Mouse (Mus musculus): ENCODE measurements around the gene Cd9.

Cd9 gene

DNA sequence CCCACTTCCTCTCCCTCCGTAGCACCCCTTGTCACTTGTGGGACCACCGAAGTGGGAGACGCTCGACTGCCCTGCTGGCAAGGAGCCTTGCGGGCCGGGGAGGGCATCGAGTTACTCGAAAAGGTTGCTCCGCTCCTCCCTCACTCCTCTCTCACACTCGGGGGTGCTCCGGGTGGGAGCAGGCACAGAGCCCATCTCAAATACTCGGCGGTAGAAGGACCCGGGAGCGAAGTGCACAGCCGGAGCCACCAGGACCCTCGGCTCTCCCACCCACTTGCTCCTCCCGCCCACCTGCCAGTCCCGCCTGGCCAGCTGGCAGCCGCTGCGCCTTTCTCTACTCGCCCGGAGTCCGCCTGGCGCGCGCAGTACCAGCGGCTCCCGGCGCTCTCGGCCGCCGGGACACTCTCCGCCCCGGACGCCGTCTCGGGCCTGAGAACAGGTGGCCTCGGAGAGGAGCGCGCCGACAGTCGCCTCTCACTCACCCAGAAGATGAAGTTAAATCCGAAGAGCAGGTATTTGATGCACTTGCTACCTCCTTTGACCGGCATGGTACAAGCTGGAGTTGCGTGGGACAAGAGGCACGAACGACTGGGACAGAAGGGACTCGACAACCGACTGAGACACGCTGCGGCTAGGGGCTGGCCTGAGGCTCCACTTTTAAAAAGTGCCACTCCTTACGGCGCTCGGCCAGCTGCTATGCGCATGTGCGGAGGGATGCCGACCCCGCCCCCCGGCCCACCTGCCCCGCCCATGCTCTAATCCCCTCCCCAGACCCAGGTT lies at the start of gene Cd9:
Cd9 (minus strand) TSS at position 700 of the 780 bp plus-strand sequence.
- peak; percentile 83 for DNase-seq (ENCODE audit: low read depth, low spot score)

DNA sequence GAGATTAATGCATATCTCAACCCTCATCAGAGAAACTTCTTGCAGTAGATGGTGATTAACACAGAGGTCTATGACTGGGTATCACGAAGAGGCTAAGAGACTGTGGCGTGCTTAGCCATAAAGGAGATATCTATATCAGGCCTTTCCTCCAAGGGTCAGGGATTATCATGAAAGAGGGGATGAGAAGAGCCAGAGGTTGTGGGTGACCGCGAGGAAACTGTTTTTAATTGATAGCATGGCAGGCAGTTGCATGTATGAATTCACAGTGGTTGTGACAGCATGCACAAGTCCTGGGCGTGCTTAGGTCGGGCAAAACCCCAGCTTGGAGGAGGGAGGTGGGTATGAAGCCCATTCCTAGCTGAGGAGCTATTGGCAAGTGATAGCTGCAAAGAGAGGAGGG lies 46.7 kb upstream of the Cd9 start:
- DNase-seq (ENCODE audit: low read depth, low spot score) = no peak

GRCm38 (mm10) chr6:125540826-125541225 lies 46.2 kb upstream of the Cd9 start:
- DNase-seq (ENCODE audit: low read depth, low spot score) = no peak

GRCm38 (mm10) chr6:125540199-125540598 lies 45.6 kb upstream of the Cd9 start:
- no peak for DNase-seq (ENCODE audit: low read depth, low spot score)

DNA sequence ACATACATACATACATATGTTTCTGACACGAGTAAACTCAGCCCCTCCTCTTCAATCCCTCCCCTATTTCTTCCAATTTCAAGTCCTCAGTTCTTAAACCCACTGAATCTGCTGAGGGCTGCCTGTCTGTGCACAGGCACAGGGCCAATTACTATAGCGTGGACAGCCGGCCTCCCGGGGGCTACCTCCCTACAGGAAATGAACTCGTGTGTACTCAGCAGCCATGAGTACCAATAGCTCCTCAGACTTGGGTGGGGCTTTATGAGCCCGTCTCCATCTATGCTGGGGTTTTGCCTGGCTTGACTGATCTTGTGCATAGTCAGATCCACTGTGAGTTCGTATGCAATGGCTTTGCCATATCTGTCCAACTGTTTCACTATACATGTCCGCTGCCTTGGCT lies 44.8 kb upstream of the Cd9 start:
- no peak for DNase-seq (ENCODE audit: low read depth, low spot score)

DNA sequence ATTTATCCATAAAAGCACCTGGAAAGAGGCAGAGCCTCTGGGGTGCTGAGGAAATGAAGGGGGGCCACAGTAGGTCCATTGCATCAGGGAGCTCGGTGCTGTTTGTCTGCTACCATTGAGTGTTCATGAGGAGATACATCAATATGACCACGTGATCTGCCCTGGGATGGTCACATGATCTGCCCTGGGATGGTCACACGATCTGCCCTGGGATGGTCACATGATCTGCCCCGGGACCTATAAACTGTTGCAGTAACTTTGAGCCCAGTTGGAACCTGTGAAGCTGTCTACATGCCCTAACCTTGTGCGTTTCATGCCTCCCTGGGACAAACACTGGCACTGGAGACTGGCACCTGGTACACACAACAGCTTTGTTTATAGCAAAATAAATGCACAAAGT lies 43.9 kb upstream of the Cd9 start:
- DNase-seq (ENCODE audit: low read depth, low spot score) = no peak

GRCm38 (mm10) chr6:125534990-125535389 lies 40.4 kb upstream of the Cd9 start:
- no peak for DNase-seq (ENCODE audit: low read depth, low spot score)

- no peak for DNase-seq (ENCODE audit: low read depth, low spot score)
Measured at GRCm38 (mm10) chr6:125533104-125533650, 38.6 kb upstream of the Cd9 start.

GRCm38 (mm10) chr6:125529479-125529878 lies 34.9 kb upstream of the Cd9 start:
- DNase-seq (ENCODE audit: low read depth, low spot score) = no peak

DNA sequence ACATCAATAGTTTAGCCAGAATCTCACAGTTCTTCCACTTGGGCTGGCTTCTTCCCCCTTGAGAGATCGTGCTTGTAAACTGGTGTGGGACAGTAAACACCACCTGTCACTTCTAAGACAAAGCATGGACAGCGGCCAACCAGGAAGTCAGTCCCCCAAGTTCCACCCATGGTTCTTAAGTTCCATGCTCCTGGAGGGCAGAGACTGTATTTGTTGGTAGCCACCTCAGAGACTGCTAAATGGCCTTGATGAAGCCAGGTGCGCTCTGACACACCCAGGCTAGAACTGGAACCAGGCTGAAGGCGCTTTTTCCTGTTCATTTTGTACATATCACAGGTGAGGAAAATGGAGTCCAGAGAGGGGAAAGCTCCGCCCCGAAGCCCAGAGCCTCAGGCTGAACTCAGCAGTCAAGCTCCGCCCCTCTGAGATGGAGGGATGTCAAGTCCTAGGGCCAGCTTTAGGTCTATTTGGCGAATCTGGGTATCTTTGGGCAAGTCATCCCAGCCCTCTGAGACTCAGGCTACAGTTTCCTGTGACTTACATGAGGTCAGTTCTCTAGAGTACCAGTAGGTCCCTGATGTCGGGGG lies 34.1 kb upstream of the Cd9 start:
- no peak for DNase-seq (ENCODE audit: low read depth, low spot score)

DNA sequence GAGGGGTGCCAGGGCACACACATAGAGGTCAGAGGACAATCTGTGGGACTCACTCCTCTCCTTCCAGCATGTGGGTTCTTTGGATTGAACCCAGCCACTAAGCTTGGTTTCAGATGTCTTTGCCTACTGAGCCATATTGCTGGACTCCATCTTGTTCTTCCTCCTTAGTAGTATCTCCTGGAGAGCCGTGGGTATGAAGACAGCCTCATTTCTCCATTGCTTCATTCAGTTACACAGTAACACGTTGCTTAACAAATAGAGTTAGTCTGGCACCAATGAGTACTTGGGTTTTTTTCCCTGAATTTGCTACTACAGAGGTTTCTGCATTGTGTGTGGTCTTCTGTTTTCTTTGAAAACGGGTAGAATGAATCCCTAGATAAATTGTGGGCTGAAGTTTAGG lies 31.5 kb upstream of the Cd9 start:
- DNase-seq (ENCODE audit: low read depth, low spot score) = no peak

- no peak for DNase-seq (ENCODE audit: low read depth, low spot score)
Measured at GRCm38 (mm10) chr6:125524027-125524426, 29.4 kb upstream of the Cd9 start.

DNA sequence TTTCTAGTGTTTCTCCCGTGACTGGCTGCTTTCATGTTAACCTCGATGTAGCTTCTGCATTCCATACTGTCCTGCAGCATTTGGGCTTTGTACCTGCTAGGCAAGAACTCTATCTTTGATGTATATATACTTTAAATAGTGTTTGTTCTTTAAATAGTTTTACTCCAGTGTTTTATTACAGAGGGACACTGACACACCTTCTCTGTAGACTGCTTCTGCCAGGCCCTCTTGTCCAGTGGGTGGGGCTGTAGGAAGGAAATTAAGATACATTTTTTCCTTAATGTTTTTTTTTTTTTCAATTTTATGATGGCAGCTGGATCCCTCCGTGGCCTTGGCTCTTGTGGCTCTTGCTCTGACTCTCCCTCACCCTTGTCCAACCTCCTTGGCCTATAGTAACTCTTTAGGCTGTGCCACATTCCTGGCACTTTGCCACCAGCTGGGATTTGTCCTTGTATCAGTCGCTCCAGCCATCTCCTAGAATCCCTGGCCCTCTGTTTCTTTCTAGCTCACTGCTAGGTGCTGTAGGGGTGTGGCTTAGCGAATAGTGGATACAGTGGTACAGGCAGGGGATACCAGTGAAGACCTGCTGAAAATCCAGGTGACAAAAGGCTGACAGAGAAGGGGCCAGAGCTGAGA lies 27.1 kb upstream of the Cd9 start:
- DNase-seq (ENCODE audit: low read depth, low spot score) = no peak

GRCm38 (mm10) chr6:125515503-125516315 lies 21.1 kb upstream of the Cd9 start:
- DNase-seq (ENCODE audit: low read depth, low spot score) = no peak

DNA sequence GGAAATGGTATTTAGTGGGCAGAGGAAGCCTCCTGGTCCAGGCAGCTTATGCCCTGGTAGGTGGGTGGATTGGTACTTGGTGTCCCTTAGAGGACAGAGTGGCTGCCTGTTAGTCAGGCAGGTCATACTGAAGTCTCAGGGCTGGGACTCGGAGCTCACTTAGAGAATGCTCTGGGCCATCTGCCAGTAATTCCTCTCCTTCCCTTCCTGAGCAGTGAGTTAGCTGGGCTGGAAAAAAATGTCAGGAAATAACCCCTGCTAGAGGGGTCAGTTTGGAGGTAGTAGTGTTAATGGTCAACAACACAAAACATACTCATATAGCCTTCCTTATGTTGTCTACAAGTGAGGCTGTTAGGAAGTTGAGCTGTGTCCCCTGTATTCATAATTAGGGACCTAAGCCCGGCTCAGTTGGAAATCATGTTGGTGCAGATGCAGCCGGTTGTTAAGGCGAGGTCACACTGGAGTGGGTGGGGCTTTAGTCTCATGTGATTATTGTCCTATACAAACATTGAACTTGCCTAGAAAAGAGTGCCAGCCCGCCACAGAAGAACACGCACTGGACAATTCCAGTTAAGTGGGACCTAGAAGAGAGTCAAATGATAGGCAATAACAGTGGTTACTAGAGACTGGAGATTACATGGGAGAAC lies 18.5 kb upstream of the Cd9 start:
- DNase-seq (ENCODE audit: low read depth, low spot score) = no peak

DNA sequence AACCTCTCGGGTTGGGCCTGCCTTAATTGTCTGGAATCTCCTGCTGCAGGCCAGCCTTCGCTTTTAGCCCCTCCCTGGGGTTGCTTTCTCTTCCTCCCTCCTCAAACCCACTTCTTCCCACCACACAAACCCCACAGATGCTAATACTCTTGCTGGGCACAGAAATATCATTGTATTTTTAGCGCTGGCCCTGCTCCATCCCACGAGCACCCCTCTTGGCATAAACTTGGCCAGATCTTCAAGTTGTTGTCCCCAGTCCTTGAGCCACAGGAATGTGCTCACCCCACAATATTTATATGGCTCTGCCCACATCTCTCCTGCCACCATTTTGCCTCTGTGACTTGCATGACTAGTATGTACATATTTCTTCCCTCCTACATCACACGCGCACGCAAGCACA lies 16.6 kb upstream of the Cd9 start:
- DNase-seq (ENCODE audit: low read depth, low spot score) = no peak

DNA sequence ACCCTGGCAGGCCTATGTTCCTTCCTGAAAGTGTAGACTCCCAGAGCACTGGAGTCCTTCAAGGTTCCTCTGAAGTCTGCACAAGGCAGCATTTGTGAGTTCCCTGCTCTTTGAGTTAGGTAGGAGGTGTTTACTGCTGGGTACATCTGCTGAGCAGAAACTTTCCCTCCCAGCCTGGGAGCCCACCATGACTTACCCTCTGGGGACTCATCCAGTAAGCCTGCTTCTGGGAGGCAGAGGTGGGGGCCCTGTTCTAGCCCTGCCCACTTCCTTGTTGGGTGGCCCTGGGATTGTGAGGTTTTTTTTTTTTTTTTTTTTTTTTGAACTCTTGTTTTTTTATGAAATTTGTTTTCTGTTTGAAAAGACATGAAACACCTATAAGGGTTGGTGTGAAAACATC lies 16.1 kb upstream of the Cd9 start:
- no peak for DNase-seq (ENCODE audit: low read depth, low spot score)

GRCm38 (mm10) chr6:125509783-125510182 lies 15.2 kb upstream of the Cd9 start:
- DNase-seq (ENCODE audit: low read depth, low spot score) = no peak

GRCm38 (mm10) chr6:125506427-125506826 lies 11.8 kb upstream of the Cd9 start:
- no peak for DNase-seq (ENCODE audit: low read depth, low spot score)

DNA sequence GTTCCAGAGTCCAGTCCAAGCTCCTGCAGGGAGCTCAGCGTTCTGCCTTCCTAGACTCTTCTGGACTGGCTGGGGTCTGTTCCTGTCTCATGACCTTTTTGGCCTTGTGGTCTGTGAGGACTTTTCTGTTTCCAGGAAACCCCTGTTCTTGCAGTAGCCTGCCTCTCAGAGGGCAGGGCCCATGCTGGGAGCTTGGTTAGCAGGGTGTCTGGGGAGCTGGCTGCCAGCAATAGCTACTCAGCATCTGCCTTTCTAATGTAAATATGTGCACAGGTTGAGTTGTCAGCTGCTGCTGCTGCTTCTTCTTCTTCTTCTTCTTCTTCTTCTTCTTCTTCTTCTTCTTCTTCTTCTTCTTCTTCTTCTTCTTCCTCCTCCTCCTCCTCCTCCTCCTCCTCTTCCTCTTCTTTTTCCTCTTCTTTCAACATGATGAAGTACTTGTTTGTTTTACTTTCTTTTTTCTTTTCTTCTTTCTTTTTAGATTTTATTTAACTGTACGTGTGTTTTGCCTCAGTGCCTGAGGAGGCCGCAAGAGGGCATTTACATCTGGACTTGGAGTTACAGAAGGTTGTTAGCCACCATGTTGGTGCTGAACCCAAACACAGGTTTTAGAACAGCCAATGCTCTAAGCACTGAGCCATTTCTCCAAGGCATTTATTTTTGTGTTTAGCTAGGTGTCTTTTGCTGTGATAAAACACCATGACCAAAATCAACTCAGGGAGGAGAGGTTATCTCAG lies 10.2 kb upstream of the Cd9 start:
- DNase-seq (ENCODE audit: low read depth, low spot score) = no peak

Measured in CD4-positive, CD25-positive, alpha-beta regulatory T cell, adult 2 months (primary cell).